Mouse (Mus musculus) cerebellum, adult 2 months (tissue): ENCODE measurements around the gene Ugt1a7c.

ENCODE experiments used
- CTCF ChIP-seq: fragments of 200-500 bp; IDR thresholded peaks from 2 replicates; pipeline ENCODE4 v1.5.1; 2011; ENCODE audit warnings: low read depth, mild to moderate bottlenecking, control low read depth, low read length, moderate library complexity, borderline replicate concordance; ENCODE audit not compliant: insufficient read depth
- POLR2A ChIP-seq: fragments of 200-500 bp; IDR thresholded peaks from 2 replicates; pipeline ENCODE4 v1.6.1; 2011; ENCODE audit warnings: low read length, control low read depth, borderline replicate concordance; ENCODE audit not compliant: insufficient read depth

DNA sequence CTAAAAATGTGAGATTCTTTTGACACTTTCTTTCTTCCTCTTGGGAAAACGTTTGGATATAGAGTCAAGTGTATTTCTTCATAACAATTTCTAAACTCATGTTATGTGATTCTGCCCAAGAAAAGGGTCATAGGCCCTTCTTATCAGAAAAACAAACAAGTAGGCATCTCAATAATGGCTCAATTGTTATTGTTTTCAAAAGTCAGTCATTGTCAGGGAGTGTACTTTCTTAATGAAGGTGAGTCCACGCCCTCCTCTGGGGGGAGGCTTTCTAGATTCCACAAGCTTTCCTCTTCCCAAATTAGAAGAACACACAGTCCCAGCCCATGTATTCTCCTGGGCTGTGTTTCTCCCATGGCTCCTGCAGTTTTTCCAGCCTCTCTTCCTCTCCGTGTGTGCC, 7.3 kb upstream of the Ugt1a7c start, which contains the start of gene Ugt1a8:
- TF ChIP-seq CTCF (no peak), POLR2A (no peak)
